Mouse (Mus musculus): ENCODE results near the gene Mybpc3. TPM values are rescaled to one million over a fixed set of nuclear protein-coding genes. Genes with fewer than 3 reads are reported as not detected.

Gene Mybpc3
- total RNA-seq, 2 experiments from 2014 or later: 0.62 to 1.5 TPM

DNA sequence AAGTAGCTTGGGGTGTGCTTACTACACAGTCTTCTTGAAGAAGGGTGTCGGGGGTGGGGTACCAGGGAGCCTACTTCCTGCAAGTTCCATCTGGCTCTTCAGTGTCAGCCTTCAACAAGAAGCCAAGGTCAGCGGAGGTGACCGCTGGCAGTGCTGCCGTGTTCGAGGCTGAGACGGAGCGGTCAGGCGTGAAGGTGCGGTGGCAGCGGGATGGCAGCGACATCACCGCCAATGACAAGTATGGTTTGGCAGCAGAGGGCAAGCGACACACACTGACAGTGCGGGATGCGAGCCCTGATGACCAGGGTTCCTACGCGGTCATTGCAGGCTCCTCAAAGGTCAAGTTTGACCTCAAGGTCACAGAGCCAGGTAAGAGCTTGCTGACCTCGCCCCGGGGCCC lies 1.1 kb downstream of the Mybpc3 start:
- ATAC-seq (replicated peaks; ENCODE audit: poor library complexity, severe bottlenecking): no peak

DNA sequence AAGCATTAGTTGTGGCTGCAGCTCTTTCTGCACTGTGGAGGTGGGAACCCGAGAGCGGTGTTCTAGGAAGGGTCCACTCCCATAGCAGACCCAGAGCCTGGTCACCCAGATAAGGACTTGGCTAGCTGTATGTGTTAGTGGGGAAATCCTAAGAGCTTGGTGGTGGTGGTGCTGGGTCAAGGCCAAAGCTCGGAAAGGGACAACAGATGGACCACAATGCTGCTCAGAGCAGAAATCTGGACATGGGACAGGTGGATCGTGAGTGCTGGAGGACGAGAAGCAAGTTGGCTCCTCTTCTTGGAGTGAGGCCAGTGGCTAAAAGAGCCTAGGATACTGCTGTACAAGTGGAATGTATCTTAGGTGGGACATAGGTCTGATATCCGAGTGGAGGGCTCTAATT lies 1.6 kb downstream of the Mybpc3 start:
- no peak for ATAC-seq (replicated peaks; ENCODE audit: poor library complexity, severe bottlenecking)

DNA sequence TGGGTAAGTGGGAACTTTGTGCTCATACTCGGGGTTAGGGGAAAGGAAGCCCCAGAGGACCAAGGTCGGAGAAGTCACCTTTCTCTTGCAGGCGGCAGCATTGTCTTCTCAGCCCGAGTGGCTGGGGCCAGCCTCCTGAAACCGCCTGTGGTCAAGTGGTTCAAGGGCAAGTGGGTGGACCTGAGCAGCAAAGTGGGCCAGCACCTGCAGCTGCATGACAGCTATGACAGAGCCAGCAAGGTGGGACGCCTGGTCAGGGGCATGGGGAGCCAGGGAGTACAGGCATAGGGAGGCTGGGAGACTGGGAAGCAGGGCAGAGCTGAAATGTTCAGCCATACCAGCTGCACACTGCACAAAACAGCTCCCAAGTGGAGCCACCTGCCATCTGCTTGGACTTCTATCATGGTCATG lies 2.3 kb downstream of the Mybpc3 start:
- no peak for ATAC-seq (replicated peaks; ENCODE audit: poor library complexity, severe bottlenecking)

DNA sequence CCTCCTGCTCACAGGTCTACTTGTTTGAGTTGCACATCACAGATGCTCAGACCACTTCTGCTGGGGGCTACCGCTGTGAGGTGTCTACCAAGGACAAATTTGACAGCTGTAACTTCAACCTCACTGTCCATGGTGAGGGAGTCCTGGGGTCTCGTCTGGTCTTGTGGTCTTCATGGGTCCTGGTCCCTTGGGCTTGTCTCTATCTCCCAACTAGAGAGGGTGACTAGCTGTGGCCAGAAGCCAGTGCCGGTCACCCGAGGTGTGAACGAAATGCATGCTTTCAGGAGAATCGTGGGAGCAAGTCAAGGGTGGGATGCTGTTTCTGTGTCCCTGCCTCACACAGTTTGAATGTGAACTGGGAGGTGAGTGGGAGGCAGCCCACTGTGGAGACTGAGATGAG lies 3.1 kb downstream of the Mybpc3 start:
- ATAC-seq (replicated peaks; ENCODE audit: poor library complexity, severe bottlenecking): no peak

DNA sequence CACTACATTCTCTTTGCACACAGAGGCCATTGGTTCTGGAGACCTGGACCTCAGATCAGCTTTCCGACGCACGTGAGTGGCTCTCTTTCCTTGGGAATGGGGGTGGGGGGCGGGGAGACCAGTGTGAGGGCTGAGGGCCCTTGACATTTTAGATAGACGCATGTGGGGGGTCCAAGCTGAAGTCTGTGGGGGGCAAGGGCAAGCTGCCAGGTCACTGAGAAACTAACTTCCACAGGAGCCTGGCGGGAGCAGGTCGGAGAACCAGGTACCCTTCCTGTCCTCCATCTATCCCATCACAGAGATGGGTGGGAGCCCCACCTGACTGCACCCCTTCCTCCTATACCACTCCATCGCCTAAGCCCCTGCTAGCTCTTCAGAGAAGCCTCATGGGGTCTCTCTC lies 3.6 kb downstream of the Mybpc3 start:
- no peak for ATAC-seq (replicated peaks; ENCODE audit: poor library complexity, severe bottlenecking)

DNA sequence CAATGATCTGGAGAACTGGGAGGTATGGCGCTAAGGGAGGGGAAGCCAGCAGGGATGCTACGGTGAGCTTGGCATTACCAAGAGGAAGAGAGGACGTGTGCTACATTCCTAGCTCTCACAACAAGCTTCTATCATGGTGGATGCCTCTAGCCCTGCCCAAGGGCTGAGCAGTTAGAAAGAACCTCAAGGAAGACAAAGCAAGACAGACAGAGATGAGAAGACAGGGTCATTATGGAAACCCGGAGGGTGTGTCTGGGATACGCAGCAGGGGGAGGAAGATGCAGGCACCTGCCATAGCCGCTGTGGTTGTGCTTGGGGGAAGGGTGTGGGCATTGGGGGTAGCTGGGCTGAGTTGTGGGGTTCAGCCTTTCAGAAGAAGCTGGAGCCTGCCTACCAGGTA lies 5.6 kb downstream of the Mybpc3 start:
- ATAC-seq (replicated peaks; ENCODE audit: poor library complexity, severe bottlenecking): no peak

DNA sequence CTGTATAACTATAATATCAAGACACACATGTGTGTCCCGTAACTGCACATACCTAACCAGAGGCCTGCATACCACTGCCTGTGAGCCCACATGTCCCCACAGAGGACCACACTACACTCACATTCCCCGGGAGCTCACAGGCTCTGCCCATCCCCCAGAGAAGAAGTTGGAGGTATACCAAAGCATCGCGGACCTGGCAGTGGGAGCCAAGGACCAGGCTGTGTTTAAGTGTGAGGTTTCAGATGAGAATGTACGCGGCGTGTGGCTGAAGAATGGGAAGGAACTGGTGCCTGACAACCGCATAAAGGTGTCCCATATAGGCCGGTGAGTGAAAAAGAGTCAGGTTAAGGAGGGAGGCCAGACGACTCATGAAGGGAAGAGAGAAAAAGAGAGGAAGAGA lies 7.2 kb downstream of the Mybpc3 start:
- no peak for ATAC-seq (replicated peaks; ENCODE audit: poor library complexity, severe bottlenecking)

DNA sequence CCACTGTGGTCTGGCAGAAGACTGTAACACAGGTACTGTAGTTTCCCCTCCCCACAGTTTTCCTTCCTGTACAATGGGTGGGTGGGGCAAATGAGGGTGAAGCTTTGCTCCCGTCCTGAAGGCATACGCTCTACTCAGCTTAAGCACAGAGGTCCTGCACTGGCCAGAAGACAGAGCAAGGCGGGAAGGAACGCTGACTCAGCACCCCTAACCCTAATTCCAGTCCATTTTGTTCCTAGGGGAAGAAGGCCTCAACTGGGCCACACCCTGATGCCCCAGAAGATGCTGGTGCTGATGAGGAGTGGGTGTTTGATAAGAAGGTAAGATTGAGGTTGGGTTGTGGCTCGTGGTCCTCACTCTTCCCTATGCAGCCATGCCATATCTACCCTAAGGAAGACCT lies 10.8 kb downstream of the Mybpc3 start:
- no peak for ATAC-seq (replicated peaks; ENCODE audit: poor library complexity, severe bottlenecking)

DNA sequence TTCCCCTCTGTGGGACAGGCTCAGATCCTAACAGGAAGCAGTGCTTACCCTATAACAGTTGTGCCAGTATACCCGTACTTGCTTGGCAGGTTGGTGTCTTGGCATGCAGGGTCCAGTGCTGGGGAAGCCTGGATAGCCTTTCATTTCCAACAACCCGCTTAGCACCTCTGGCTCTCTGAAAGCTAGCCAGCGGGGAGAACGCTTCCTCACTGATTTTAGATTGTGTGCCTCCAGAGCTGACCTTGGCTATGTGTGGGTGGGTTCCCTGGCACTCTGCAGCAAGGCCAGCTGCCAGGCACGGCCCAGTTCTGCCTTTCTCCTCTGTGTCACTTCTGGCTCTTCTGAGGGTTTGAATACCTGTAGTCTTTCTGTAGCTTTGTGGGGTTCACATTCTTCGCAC lies 12.2 kb downstream of the Mybpc3 start:
- no peak for ATAC-seq (replicated peaks; ENCODE audit: poor library complexity, severe bottlenecking)

DNA sequence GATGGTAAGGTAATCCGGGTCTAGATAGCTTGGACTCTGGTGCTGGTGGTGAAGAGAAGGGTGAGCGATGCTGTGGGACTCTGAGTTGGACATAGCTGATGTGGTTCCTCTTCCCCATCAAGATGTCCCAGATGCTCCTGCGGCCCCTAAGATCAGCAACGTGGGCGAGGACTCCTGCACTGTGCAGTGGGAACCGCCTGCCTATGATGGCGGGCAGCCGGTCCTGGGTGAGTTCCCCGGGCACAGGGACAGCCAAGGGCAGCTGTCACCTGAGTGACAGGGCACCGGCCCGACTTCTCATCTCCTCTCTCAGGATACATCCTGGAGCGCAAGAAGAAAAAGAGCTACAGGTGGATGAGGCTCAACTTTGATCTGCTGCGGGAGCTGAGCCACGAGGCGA lies 13.3 kb downstream of the Mybpc3 start:
- no peak for ATAC-seq (replicated peaks; ENCODE audit: poor library complexity, severe bottlenecking)

DNA sequence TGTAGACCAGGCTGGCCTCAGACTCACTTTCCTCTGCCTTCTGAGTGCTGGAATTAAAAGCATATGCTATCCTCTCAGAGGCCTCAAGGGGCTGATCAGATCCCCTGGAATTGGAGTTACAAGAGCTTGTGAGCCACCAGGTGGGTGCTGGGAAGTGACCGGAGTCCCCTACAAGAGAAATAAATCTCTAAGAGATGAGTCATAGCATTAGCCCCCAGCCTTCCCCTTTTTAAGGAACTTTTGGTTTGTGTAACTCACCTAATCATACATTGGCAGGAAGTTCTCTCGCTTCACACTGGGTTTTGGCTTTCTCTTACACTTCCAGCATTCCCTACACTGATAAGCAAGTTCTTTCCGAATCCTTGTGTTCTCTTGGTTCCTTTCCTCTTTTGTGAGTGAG lies 14.1 kb downstream of the Mybpc3 start:
- ATAC-seq (replicated peaks; ENCODE audit: poor library complexity, severe bottlenecking): peak; percentile 57

DNA sequence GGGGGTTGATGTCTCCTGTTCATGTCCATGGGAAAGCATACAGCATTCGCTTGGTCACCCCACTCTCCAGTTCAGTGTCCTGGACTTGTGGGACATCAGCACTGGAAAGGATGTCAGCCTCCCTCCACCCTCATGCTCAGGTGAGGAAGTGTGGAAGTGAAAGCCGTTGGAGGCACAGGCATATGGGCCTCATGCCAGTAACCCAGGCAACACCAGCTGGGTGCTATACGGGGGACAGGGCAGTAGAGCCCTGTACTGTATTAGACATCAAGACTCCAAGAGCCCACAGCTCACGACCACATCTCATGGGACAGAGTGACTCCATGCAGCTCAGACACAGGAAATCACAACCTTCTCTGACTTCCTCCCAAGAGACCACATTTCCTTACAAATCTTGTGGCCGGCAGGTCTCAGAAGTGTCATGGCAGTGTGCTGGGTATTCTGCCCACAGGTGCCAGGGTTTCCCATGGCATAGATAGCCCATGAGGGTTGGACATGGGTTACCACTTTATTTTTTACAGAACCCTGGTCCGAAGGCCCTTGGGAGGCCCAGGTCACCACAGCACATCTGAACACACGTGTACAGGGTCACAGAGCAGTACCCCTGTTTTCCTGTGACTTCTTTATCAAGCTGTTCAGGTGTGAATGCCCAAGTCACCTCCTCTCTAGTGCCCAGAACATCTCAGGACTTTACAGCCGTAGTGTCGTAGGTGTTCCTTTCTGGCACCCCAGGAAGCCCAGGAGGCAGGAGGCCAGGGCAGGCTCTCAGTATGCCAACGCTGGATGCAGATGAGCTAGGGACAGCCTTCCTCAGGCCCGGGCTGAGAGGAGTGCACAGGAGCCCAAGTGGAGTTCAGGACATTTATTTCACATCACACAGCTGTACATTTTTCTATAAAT lies 18.8 kb downstream of the Mybpc3 start:
- peak; percentile 35 for ATAC-seq (replicated peaks; ENCODE audit: poor library complexity, severe bottlenecking)

DNA sequence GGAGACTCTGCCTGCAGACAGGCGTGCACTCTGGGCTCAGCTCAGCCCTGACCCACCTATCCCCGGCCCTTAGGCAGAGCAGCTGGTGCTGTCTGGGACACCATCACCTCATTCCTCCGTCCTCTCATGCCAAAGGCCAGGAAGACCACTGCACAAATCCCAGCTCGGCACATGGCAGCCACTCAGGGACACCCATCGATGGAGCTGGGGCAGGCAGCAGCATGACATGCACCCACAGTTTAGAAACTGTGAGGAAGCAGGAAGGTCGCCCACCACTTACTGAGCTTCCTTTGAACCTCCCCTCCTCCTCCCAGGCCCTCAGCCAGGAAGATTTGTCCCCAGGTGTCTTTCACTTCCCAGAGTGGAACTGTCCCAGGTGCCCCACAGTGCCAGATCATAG lies 19.5 kb downstream of the Mybpc3 start:
- ATAC-seq (replicated peaks; ENCODE audit: poor library complexity, severe bottlenecking): no peak

DNA sequence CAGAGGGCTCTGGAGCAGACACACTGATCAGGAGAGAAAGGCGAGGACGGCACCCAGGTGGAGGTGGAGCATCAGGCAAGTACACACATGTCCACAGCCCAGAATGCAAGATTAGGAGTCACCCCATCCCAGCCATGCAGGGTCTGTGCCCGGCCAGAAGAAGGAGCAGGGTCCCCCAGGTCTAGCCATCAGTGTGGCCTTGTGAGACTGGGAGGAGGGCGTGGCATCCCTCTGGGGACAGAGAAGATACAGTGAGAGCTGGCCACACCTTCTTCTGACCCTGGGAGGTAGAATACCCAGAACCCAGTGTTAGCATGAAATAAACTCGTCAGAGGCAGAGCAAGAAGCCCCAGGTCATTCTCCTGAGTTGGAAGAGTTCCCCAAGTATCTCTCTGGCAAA lies 21.4 kb downstream of the Mybpc3 start:
- ATAC-seq (replicated peaks; ENCODE audit: poor library complexity, severe bottlenecking): no peak

DNA sequence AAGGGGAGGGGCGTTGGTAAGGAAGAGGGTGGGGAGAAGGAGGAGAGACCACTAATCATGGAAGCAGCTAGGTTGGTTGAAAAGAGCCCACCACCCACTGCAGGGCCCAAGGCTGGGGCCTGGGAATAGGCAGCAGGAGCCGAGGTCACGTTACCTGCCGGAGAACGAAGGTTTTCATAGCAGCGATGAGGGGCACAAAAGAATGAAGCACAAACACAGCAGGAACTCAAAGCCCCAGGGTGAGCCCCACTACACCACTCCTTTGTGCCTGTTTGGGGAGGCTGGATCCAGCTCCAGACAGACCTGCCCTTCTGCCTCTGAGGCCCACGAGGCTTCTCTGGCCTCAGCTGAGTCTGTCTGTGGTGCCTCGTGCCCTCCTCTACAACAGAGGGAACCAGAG lies 21.8 kb downstream of the Mybpc3 start:
- ATAC-seq (replicated peaks; ENCODE audit: poor library complexity, severe bottlenecking): no peak

DNA sequence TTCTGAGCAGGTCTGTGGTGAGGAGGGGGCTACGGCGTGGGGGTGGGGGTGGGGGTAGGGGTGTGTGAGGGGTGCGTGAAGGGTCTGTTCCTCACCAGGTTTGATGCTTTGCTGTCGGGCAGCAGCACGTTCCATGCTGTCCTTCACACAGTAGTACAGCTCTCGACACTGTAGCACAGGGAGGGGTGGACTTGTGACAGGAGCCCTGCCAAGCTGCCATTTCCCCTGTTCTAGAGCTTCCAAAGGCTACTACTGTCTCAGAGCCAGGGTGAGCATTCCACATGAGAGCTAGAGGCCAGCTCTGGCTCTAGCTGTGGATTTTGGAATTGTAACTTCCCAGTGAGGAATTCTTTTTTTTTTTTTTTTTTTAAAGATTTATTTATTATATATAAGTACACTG lies 25.0 kb downstream of the Mybpc3 start:
- ATAC-seq (replicated peaks; ENCODE audit: poor library complexity, severe bottlenecking): no peak

DNA sequence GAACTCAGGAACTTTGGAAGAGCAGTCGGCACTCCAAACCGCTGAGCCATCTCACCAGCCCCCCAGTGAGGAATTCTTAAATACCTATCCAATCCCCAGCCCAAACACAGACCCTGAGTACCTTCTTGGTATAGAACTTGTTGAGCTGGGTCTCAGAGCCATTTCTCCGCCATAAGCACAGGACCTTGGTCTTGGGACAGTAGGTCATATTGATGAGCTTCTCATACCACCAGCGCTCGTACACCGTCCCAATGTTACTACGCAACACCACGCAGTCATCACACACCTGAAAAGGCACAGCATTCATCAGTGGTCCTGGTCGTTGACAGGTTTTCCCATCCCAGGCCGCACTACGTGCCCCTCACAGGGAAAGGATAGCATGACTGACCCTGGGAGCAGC lies 25.5 kb downstream of the Mybpc3 start:
- no peak for ATAC-seq (replicated peaks; ENCODE audit: poor library complexity, severe bottlenecking)

DNA sequence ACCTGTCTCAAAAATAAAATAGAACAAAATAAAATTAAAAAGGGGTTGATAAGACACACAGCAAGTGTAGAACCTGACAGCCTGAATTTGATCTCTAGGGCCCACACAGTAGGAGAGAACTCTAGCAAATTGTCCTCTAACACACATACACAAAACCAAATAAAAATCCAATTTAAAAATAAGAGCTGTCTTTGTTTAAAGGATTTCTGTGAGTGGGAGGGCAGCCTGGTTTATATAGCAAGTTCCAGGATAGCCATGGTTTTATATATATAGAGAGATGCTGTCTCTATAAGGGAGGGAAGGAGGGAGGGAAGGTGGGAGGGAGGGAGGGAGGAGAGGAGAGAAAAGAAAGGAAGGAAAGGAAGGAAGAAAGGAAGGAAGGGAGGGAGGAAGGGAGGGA lies 30.2 kb downstream of the Mybpc3 start:
- no peak for ATAC-seq (replicated peaks; ENCODE audit: poor library complexity, severe bottlenecking)

DNA sequence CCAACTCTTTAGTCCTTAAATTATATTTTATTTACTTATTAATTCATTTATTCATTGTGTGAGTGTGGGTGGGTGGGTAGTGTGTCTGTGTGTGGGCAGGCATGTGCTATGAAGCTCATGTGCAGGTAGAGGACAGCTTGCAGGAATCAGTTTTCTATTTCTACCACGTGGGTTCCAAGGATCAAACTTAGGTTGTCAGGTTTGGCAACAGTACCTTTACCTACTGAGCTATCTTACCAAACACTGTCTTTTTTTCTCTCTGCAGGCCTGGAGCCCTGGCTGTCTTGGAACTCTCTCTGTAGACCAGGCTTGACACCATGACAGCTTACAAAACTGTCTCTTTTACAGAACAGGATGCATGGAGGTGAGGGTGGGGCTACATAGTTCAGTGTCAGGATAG lies 33.4 kb downstream of the Mybpc3 start:
- no peak for ATAC-seq (replicated peaks; ENCODE audit: poor library complexity, severe bottlenecking)

DNA sequence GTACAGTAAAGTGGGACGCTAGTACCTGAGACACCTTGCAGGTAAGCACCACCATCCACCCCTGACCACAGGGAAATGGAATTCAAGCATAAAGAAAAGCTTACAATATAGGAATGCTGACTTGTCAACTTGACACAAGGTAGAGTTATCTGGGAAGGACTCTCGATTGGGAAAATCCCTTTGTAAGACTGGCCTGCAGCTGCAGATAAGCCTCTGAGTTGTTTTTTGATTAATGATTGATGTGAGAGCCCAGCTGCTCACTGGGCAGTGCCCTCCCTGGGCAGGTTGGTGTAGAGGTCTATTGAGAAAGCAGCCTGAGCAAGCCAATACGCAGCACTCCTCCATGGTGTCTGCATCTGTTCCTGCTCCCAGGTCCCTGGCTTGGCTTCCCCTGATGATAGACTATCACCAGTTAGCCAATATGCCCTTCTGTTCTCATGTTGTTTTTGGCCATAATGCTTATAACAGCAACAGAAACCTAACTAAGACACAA lies 35.0 kb downstream of the Mybpc3 start:
- ATAC-seq (replicated peaks; ENCODE audit: poor library complexity, severe bottlenecking): no peak

DNA sequence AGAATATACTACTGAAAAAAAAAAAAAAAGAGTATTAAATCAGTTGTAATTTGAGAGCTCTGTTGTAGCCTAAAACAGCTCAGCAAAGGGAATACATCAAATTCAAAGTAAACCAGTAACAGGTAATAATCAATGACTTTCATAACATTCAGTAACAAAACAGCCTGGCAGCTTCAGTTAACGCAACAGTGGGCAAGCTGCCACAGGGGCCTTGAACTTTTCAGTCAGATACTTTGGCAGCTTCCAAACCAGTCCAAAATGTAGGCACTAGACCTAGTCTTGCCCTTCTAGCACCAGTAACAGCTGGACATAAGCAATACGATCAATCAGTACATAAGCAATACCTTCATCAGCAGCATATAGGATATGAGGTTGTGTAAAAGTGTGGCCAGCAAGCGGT lies 36.1 kb downstream of the Mybpc3 start:
- ATAC-seq (replicated peaks; ENCODE audit: poor library complexity, severe bottlenecking): no peak

DNA sequence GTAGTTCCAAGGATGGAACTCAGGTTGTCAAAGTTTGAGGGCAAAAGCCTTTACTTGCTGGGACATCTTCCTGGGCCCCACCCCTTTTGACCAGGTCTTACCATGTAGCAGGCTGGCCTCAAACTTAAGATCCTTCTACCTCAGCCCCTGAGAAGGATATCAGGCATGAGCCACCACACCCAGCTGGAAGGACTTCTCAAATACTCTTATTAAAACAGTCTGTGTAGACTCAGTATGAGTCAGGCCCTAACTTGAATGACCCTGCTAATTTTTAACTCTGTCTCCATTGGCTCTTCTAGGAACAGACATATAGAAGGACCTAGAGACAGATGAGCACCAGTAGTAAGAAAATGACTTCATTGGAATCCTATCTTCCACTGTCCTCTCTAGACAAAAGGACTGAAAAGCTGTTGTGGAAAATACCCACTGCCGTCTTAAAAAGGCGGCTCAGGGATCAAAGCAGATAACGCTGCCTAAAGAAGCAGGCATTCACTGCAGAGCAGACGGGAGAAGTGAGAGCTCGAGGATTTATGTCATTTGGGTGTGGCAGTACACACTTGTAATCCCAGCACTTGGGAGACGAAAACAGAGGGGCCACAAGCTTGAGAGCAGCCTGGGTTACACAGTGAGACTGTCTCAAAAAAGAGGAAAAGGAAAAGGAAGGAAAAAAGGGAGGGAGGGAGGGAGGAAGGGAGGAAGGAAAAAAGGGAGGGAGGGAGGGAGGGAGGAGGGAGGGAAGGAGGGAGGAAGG lies 39.2 kb downstream of the Mybpc3 start:
- ATAC-seq (replicated peaks; ENCODE audit: poor library complexity, severe bottlenecking): no peak

Data from granulocyte monocyte progenitor cell, adult 5-6 weeks (primary cell).